Mouse (Mus musculus): ENCODE results near the gene Sept14.

DNA sequence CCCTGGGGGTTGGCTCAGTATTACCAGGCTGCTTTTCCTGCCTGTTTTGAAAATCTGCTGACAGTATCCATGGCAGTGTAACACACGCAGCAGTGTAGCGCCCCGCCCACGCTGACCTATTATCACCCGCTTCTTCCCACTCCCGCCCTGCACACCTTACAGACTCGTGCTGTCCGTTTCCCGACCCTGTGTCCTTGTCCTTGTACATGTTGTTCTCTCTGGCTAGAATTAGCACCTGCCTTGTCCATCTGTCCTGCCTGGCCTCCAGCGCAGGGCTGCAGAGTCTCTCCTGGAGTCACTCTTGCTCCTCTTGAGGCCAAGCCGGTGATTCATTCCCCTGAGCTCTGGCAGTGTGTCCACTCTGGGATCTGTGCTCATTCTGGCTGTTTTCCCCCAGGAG lies 22.0 kb upstream of the Sept14 start:
- TF ChIP-seq MAFK (IDR thresholded peaks at IDR 0.05; ENCODE audit: insufficient read depth, low read depth, low read length), result no peak
- TF ChIP-seq HCFC1 (IDR thresholded peaks at IDR 0.05; ENCODE audit: borderline replicate concordance, insufficient read depth, low read length), result no peak
- TF ChIP-seq ZNF384 (IDR thresholded peaks at IDR 0.05; ENCODE audit: low read depth, low read length), result no peak
- TF ChIP-seq CHD2 (IDR thresholded peaks at IDR 0.05; ENCODE audit: low read depth, low read length), result no peak
